Mouse (Mus musculus) E14TG2a.4 (cell line): Measurements from ENCODE around the gene Fam222b.
A peak's percentile ranks its signal among the peaks of the same experiment; 100 is the strongest.

Experiments
- H3K27me3 ChIP-seq: 2 replicates; pipeline ENCODE4 v1.6.1; 2014; ENCODE audit warnings: low read length, control low read depth; ENCODE audit not compliant: insufficient read depth
- H3K36me3 ChIP-seq: 2 replicates; pipeline ENCODE4 v1.6.1; 2014; ENCODE audit warnings: low read length, control low read depth; ENCODE audit not compliant: insufficient read depth
- H3K4me1 ChIP-seq: replicated peaks from 2 replicates; pipeline ENCODE4 v1.6.1; 2014; ENCODE audit warnings: low read depth, low read length, control low read depth
- H3K4me3 ChIP-seq: replicated peaks from 2 replicates; pipeline ENCODE4 v1.5.1; 2014; ENCODE audit warnings: mild to moderate bottlenecking, low read length
- H3K9me3 ChIP-seq: 2 replicates; pipeline ENCODE4 v1.6.1; 2014; ENCODE audit warnings: low read length, control low read depth
- CTCF ChIP-seq: conservative IDR thresholded peaks from 2 replicates; pipeline ENCODE4 v1.5.1; 2014; ENCODE audit warnings: low read length
- NANOG ChIP-seq: IDR thresholded peaks from 2 replicates; pipeline ENCODE4 v1.6.1; 2014; ENCODE audit warnings: borderline replicate concordance, low read length, mixed read lengths
- POU5F1 ChIP-seq: IDR thresholded peaks from 2 replicates; pipeline ENCODE4 v1.6.1; 2014; ENCODE audit warnings: low read length, borderline replicate concordance

Gene Fam222b

GRCm38 (mm10) chr11:78102142-78102541 is 7.7 kb downstream of the Fam222b start:
- Histone ChIP-seq H3K36me3 (peaks cover 37% of the 10 kb centered on the region), H3K4me3 (no peak overlapping the region), H3K27me3 (no peaks in the 10 kb centered on the region), H3K4me1 (peaks cover 32% of the 10 kb centered on the region), H3K9me3 (no peaks in the 10 kb centered on the region)
- TF ChIP-seq POU5F1, result no peak
- TF ChIP-seq CTCF, result no peak
- no peak for TF ChIP-seq NANOG

GRCm38 (mm10) chr11:78102958-78103747 is 8.7 kb downstream of the Fam222b start:
- peaks cover 23% of the 10 kb centered on the region for H3K4me1 ChIP-seq
- H3K9me3 ChIP-seq, result no peaks in the 10 kb centered on the region
- no peak for TF ChIP-seq POU5F1
- peak; percentile 36 for TF ChIP-seq CTCF
- no peaks in the 10 kb centered on the region for H3K27me3 ChIP-seq
- H3K36me3 ChIP-seq, result peaks cover 46% of the 10 kb centered on the region
- H3K4me3 ChIP-seq, result no peak overlapping the region

DNA sequence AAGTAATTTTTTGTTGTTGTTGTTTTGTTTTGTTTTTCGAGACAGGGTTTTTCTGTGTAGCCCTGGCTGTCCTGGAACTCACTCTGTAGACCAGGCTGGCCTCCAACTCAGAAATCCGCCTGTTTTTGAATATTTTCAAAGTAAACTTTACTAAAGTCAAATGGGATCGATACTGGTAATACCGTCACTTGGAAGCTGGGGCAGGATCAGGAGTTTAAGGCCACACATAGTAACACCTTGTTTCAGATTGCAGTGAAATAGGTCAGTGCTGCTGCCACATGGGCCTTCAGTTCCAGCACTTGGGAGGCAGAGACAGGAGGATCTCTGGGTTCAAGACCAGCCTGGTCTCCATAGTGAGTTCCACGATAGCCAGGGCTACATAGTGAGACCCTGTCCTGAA is 10.0 kb downstream of the Fam222b start:
- Histone ChIP-seq H3K4me1 (peaks cover 23% of the 10 kb centered on the region), H3K4me3 (no peak overlapping the region), H3K9me3 (no peaks in the 10 kb centered on the region), H3K36me3 (peaks cover 44% of the 10 kb centered on the region), H3K27me3 (no peaks in the 10 kb centered on the region)
- TF ChIP-seq NANOG, result no peak
- no peak for TF ChIP-seq POU5F1
- TF ChIP-seq CTCF, result no peak

DNA sequence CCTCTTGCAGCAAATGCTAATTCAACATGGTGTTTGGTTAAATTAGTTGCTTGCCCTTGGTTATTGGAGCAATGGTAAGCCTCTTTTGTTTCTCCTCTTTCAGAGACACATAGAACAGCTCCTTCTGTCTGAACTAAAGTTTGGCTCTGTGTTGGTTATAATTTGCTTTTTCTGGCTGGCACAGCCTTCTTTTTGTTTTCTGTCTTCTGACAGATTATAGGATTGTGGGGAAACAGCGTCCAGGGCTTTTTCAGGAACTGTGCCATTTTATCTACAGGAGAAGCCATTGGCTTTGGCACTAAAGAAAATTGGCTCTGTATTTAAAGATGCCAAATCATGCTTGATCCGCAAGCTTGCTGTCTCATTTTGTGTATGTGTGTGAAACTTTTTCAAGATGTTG is 19.2 kb downstream of the Fam222b start:
- H3K27me3 ChIP-seq, result no peaks in the 10 kb centered on the region
- H3K4me3 ChIP-seq, result no peak overlapping the region
- H3K4me1 ChIP-seq, result peaks cover 43% of the 10 kb centered on the region
- no peaks in the 10 kb centered on the region for H3K36me3 ChIP-seq
- TF ChIP-seq CTCF (no peak), POU5F1 (no peak)
- no peaks in the 10 kb centered on the region for H3K9me3 ChIP-seq

- H3K4me1 ChIP-seq, result peaks cover 37% of the 10 kb centered on the region
- TF ChIP-seq CTCF, result no peak
- TF ChIP-seq POU5F1, result no peak
- TF ChIP-seq NANOG, result no peak
Measured at GRCm38 (mm10) chr11:78114676-78115366, 20.4 kb downstream of the Fam222b start.

DNA sequence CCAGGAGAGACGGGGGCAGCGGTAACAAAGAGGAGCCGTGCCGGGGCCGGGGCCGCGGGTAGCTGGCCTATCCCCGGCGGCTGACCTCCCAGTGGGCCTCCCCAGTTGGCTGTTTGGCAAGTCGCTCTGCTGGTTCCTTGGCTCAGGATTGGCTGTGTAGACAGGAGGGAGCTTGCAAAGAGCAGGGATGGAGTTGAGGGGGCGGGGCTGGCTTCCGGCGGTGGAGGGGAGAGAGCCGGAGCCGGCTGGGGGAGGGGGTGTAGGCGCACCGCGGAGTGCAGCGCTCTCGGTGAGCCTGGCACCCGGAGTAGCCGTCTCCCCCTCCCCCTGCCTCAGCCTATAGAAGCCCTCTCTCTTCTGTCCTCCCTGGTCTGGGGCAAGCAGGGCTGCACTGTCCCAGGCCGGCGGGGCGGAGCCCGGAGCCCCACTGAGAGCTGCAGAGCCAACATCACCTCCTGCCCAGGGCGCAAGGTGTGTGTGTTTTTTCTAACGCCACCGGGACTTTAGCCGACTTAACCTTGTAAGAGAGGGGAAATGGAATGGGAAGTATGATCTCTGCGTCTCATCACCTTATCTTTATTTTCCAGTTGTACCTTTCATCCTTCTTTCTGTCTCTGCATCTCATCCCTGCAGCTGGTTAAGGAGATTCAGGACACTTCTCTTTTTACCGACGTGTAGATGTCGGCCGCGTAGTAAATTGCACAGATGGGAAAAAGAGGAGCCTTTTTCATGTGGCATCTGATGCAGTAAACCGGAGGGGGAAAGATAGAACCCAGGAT is 21.1 kb downstream of the Fam222b start:
- Histone ChIP-seq H3K27me3 (no peaks in the 10 kb centered on the region), H3K9me3 (no peaks in the 10 kb centered on the region), H3K4me3 (peak overlapping the region; percentile 83), H3K36me3 (no peaks in the 10 kb centered on the region), H3K4me1 (peaks cover 43% of the 10 kb centered on the region)
- no peak for TF ChIP-seq NANOG
- TF ChIP-seq POU5F1, result no peak
- TF ChIP-seq CTCF, result no peak

More at GRCm38 (mm10) chr11:78114676-78115366, 20.4 kb downstream of the Fam222b start:
- no peaks in the 10 kb centered on the region for H3K9me3 ChIP-seq
- peak overlapping the region; percentile 83 for H3K4me3 ChIP-seq
- H3K27me3 ChIP-seq, result no peaks in the 10 kb centered on the region
- H3K36me3 ChIP-seq, result no peaks in the 10 kb centered on the region

DNA sequence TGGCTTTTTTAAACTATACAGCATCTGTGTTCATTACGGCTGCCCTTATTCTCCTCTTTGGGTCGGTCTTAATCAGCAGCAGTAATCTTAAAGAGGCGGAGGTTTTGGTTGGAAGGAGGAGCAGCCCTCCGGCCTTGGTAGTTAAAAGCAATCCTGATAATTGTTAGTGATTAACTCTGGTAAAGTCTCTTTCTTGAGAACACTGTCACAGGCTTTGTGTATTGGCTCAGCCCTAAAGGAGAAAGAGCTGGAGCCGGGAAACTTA is 21.6 kb downstream of the Fam222b start:
- Histone ChIP-seq H3K9me3 (no peaks in the 10 kb centered on the region), H3K4me1 (peaks cover 43% of the 10 kb centered on the region), H3K27me3 (no peaks in the 10 kb centered on the region), H3K4me3 (peak overlapping the region; percentile 83), H3K36me3 (no peaks in the 10 kb centered on the region)
- no peak for TF ChIP-seq CTCF

DNA sequence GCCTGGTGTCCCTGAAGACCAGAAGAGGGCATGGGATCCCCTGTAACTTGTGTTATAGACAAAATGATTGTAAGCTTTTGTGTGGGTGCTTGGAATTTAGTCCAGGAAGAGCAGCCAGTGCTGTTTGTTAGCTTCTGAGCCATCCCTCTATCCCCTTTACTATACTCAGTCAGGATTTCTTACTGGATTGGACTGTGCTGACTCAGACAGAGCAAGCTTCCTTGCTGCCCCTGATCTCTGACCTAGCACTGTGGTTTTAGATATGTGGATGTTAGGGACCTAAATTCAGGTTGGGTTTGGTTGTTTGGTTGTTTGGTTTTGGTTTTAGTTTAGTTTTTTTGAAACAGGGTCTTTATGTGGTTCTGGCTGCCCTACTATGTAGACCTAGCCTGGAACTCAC is 24.0 kb downstream of the Fam222b start:
- TF ChIP-seq POU5F1 (no peak), CTCF (no peak), NANOG (no peak)
- no peaks in the 10 kb centered on the region for H3K36me3 ChIP-seq
- no peaks in the 10 kb centered on the region for H3K27me3 ChIP-seq

GRCm38 (mm10) chr11:78119898-78120297 is 25.4 kb downstream of the Fam222b start:
- Histone ChIP-seq H3K27me3 (no peaks in the 10 kb centered on the region), H3K4me1 (peaks cover 46% of the 10 kb centered on the region), H3K4me3 (no peak overlapping the region), H3K36me3 (no peaks in the 10 kb centered on the region), H3K9me3 (no peaks in the 10 kb centered on the region)
- TF ChIP-seq CTCF (no peak), NANOG (no peak), POU5F1 (no peak)

More for the DNA sequence above, 24.0 kb downstream of the Fam222b start:
- Histone ChIP-seq H3K4me3 (no peak overlapping the region), H3K4me1 (peaks cover 47% of the 10 kb centered on the region), H3K9me3 (no peaks in the 10 kb centered on the region)
